Mouse (Mus musculus): ENCODE results near the gene Pfas. TPM values are rescaled to one million over a fixed set of nuclear protein-coding genes. Genes with fewer than 3 reads are reported as not detected.

Gene Pfas
- total RNA-seq, 1 experiment: 119 TPM

DNA sequence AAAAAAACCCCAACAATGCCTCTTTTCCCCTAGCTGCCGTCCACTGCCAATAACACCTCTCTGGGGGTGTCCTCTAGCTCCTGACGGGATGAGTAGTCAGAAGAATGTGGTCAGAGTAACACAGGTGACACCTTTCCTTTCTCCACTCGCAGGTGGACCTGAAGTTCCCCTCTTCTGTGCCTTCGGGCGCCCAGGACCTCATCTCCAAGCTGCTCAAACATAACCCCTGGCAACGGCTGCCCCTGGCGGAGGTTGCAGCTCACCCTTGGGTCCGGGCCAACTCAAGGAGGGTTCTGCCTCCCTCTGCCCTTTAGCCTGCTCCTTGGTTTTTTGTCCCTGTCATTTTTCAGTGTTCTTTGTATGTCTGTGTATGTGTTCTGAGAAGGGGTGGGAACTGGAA lies 42.5 kb upstream of the Pfas start:
- Histone ChIP-seq H3K9ac (ENCODE audit: insufficient read depth, low read depth, low read length, poor library complexity, severe bottlenecking) (no peak overlapping the region), H3K27ac (ENCODE audit: insufficient read depth, low read depth, low read length, poor library complexity, severe bottlenecking) (no peak overlapping the region), H3K4me3 (ENCODE audit: insufficient read depth in 1 of 2, low read depth in 1 of 2, low read length in 2 of 2, poor library complexity in 1 of 2, severe bottlenecking in 1 of 2) (no peak overlapping the region), H3K4me1 (ENCODE audit: control insufficient read depth in 2 of 2, insufficient read depth in 2 of 2, low read length in 2 of 2, poor library complexity in 1 of 2) (peaks cover 0 to 9% of the 10 kb centered on the region in 2 experiments; a peak in 3 of 4 replicates), H3K36me3 (ENCODE audit: control insufficient read depth, insufficient read depth, low read length, poor library complexity, severe bottlenecking) (peaks cover 30% of the 10 kb centered on the region), H3K9me3 (ENCODE audit: control insufficient read depth, insufficient read depth, low read depth, low read length) (no peaks in the 10 kb centered on the region)
- TF ChIP-seq ZC3H11A (IDR thresholded peaks at IDR 0.05; ENCODE audit: borderline replicate concordance, low read depth, low read length): no peak
- TF ChIP-seq ZNF384 (IDR thresholded peaks at IDR 0.05; ENCODE audit: low read depth, low read length): no peak
- no peak for TF ChIP-seq HCFC1 (IDR thresholded peaks at IDR 0.05; ENCODE audit: borderline replicate concordance, insufficient read depth, low read length)
- no peak for TF ChIP-seq CHD2 (IDR thresholded peaks at IDR 0.05; ENCODE audit: low read depth, low read length)
- no peak for TF ChIP-seq MAFK (IDR thresholded peaks at IDR 0.05; ENCODE audit: insufficient read depth, low read depth, low read length)
- no peak for DNase-seq (ENCODE audit: low read depth, low spot score)
- in situ Hi-C loops (cut with MboI; ENCODE audit: low sequenced_read_pairs in 2 of 2, unreplicated experiment in 2 of 2): no loop called here

DNA sequence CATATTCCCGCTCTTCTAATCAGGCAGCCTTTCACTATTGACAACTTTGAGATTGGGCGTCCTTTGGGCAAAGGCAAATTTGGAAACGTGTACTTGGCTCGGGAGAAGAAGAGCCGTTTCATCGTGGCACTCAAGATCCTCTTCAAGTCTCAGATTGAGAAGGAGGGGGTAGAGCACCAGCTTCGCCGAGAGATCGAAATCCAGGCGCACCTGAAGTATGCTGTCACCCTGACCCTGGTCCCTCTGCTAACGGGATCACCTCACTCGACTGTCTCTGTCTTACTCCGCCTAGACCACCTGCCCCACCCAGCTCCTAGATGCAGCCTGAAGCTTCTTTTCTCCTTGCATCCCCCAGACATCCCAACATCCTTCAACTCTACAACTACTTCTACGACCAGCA lies 39.9 kb upstream of the Pfas start:
- no peak for DNase-seq (ENCODE audit: low read depth, low spot score)
- Histone ChIP-seq H3K27ac (ENCODE audit: insufficient read depth, low read depth, low read length, poor library complexity, severe bottlenecking) (no peak overlapping the region), H3K4me3 (ENCODE audit: insufficient read depth in 1 of 2, low read depth in 1 of 2, low read length in 2 of 2, poor library complexity in 1 of 2, severe bottlenecking in 1 of 2) (no peak overlapping the region), H3K9me3 (ENCODE audit: control insufficient read depth, insufficient read depth, low read depth, low read length) (no peaks in the 10 kb centered on the region), H3K4me1 (ENCODE audit: control insufficient read depth in 2 of 2, insufficient read depth in 2 of 2, low read length in 2 of 2, poor library complexity in 1 of 2) (peaks cover 0 to 9% of the 10 kb centered on the region in 2 experiments; a peak in 3 of 4 replicates), H3K36me3 (ENCODE audit: control insufficient read depth, insufficient read depth, low read length, poor library complexity, severe bottlenecking) (peaks cover 30% of the 10 kb centered on the region), H3K9ac (ENCODE audit: insufficient read depth, low read depth, low read length, poor library complexity, severe bottlenecking) (no peak overlapping the region)
- TF ChIP-seq MAFK (IDR thresholded peaks at IDR 0.05; ENCODE audit: insufficient read depth, low read depth, low read length) (no peak), ZC3H11A (IDR thresholded peaks at IDR 0.05; ENCODE audit: borderline replicate concordance, low read depth, low read length) (no peak), ZNF384 (IDR thresholded peaks at IDR 0.05; ENCODE audit: low read depth, low read length) (no peak), CHD2 (IDR thresholded peaks at IDR 0.05; ENCODE audit: low read depth, low read length) (no peak), HCFC1 (IDR thresholded peaks at IDR 0.05; ENCODE audit: borderline replicate concordance, insufficient read depth, low read length) (no peak)
- in situ Hi-C loops (cut with MboI; ENCODE audit: low sequenced_read_pairs in 2 of 2, unreplicated experiment in 2 of 2): no loop called here

GRCm38 (mm10) chr11:69047592-69047991 lies 39.3 kb upstream of the Pfas start:
- peaks cover 0 to 9% of the 10 kb centered on the region in 2 experiments; a peak in 3 of 4 replicates for H3K4me1 ChIP-seq (ENCODE audit: control insufficient read depth in 2 of 2, insufficient read depth in 2 of 2, low read length in 2 of 2, poor library complexity in 1 of 2)
- peaks cover 30% of the 10 kb centered on the region for H3K36me3 ChIP-seq (ENCODE audit: control insufficient read depth, insufficient read depth, low read length, poor library complexity, severe bottlenecking)
- H3K9me3 ChIP-seq (ENCODE audit: control insufficient read depth, insufficient read depth, low read depth, low read length): no peaks in the 10 kb centered on the region
- TF ChIP-seq ZC3H11A (IDR thresholded peaks at IDR 0.05; ENCODE audit: borderline replicate concordance, low read depth, low read length): no peak
- no peak for TF ChIP-seq MAFK (IDR thresholded peaks at IDR 0.05; ENCODE audit: insufficient read depth, low read depth, low read length)
- no peak for TF ChIP-seq ZNF384 (IDR thresholded peaks at IDR 0.05; ENCODE audit: low read depth, low read length)
- TF ChIP-seq HCFC1 (IDR thresholded peaks at IDR 0.05; ENCODE audit: borderline replicate concordance, insufficient read depth, low read length): no peak
- TF ChIP-seq CHD2 (IDR thresholded peaks at IDR 0.05; ENCODE audit: low read depth, low read length): no peak
- H3K27ac ChIP-seq (ENCODE audit: insufficient read depth, low read depth, low read length, poor library complexity, severe bottlenecking): no peak overlapping the region
- no peak overlapping the region for H3K9ac ChIP-seq (ENCODE audit: insufficient read depth, low read depth, low read length, poor library complexity, severe bottlenecking)
- H3K4me3 ChIP-seq (ENCODE audit: insufficient read depth in 1 of 2, low read depth in 1 of 2, low read length in 2 of 2, poor library complexity in 1 of 2, severe bottlenecking in 1 of 2): no peak overlapping the region; a peak in 1 of 4 replicates
- in situ Hi-C loops (cut with MboI; ENCODE audit: low sequenced_read_pairs in 2 of 2, unreplicated experiment in 2 of 2): no loop called here
- no peak for DNase-seq (ENCODE audit: low read depth, low spot score)

- no peak overlapping the region for H3K27ac ChIP-seq (ENCODE audit: insufficient read depth, low read depth, low read length, poor library complexity, severe bottlenecking)
- in situ Hi-C loops (cut with MboI; ENCODE audit: low sequenced_read_pairs in 2 of 2, unreplicated experiment in 2 of 2): no loop called here
- no peak for TF ChIP-seq HCFC1 (IDR thresholded peaks at IDR 0.05; ENCODE audit: borderline replicate concordance, insufficient read depth, low read length)
- TF ChIP-seq ZC3H11A (IDR thresholded peaks at IDR 0.05; ENCODE audit: borderline replicate concordance, low read depth, low read length): no peak
- TF ChIP-seq CHD2 (IDR thresholded peaks at IDR 0.05; ENCODE audit: low read depth, low read length): no peak
- no peak for TF ChIP-seq MAFK (IDR thresholded peaks at IDR 0.05; ENCODE audit: insufficient read depth, low read depth, low read length)
- no peak for TF ChIP-seq ZNF384 (IDR thresholded peaks at IDR 0.05; ENCODE audit: low read depth, low read length)
Observed at GRCm38 (mm10) chr11:69046395-69046774, 38.1 kb upstream of the Pfas start.

More at GRCm38 (mm10) chr11:69046395-69046774, 38.1 kb upstream of the Pfas start:
- peak overlapping the region; percentile 89 for H3K9ac ChIP-seq (ENCODE audit: insufficient read depth, low read depth, low read length, poor library complexity, severe bottlenecking)
- peaks cover 0 to 9% of the 10 kb centered on the region in 2 experiments; a peak in 3 of 4 replicates for H3K4me1 ChIP-seq (ENCODE audit: control insufficient read depth in 2 of 2, insufficient read depth in 2 of 2, low read length in 2 of 2, poor library complexity in 1 of 2)
- no peak for DNase-seq (ENCODE audit: low read depth, low spot score)
- peak overlapping the region; percentile 82 to 84 for H3K4me3 ChIP-seq (ENCODE audit: insufficient read depth in 1 of 2, low read depth in 1 of 2, low read length in 2 of 2, poor library complexity in 1 of 2, severe bottlenecking in 1 of 2)
- no peaks in the 10 kb centered on the region for H3K9me3 ChIP-seq (ENCODE audit: control insufficient read depth, insufficient read depth, low read depth, low read length)
- peaks cover 30% of the 10 kb centered on the region for H3K36me3 ChIP-seq (ENCODE audit: control insufficient read depth, insufficient read depth, low read length, poor library complexity, severe bottlenecking)

Data from ES-E14 (cell line).